Mouse (Mus musculus) small intestine, adult 2 months (tissue): ENCODE results near the gene Bub1.

ENCODE experiments used
- CTCF ChIP-seq: fragments of 200-500 bp; IDR thresholded peaks from 2 replicates; pipeline ENCODE4 v1.5.1; 2012; ENCODE audit warnings: low read depth, mild to moderate bottlenecking, control low read depth, inconsistent platforms, low read length, moderate library complexity, mixed read lengths; ENCODE audit not compliant: insufficient replicate concordance, insufficient read length; ENCODE audit errors: extremely low read depth
- POLR2A ChIP-seq: fragments of 200-500 bp; IDR thresholded peaks from 2 replicates; pipeline ENCODE4 v1.6.1; 2012; ENCODE audit warnings: low read depth, mild to moderate bottlenecking, control low read depth, inconsistent platforms, low read length, moderate library complexity

GRCm38 (mm10) chr2:127864381-127864780 lies 32.7 kb upstream of the Bub1 start:
- TF ChIP-seq CTCF (no peak), POLR2A (no peak)
